Mouse (Mus musculus) liver (tissue): ENCODE data around the gene Pou4f2.

Experiments
- DNase-seq: peaks from one replicate; pipeline ENCODE4 v3.0.0-alpha.2; 2020; ENCODE audit warnings: mixed read lengths

The Pou4f2 gene

DNA sequence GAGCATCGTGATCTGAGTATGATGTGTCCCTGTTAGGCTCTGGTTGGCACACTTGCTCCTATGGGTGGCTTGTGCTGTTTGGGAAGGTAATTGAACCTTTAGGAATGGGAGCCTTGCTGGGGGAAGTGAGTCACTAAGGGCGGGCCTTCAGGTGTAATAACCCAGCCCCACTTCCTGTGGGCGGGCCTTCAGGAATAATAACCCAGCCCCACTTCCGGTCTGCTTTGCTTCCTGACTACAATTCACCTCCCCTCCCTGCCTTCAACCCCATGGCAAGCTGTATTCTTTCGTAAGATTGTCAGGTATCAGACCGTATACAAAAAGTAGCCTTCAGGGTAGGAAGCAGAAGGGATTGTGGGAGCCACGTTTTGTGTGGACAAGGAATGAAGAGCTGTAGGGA is 45.7 kb downstream of the Pou4f2 start:
- no peak for DNase-seq
